Mouse (Mus musculus) limb, embryonic 14.5 days (tissue): ENCODE data around the gene Edf1. TPM values are rescaled to one million over a fixed set of nuclear protein-coding genes. Genes with fewer than 3 reads are reported as not detected.

Experiments used
- ATAC-seq: fragments of 200-750 bp; cut with Nextera tagmentation; 2 replicates; pipeline ENCODE4 v1.8.0; 2017; ENCODE audit warnings: low read depth, moderate number of reproducible peaks, moderate TSS enrichment; ENCODE audit not compliant: low FRiP score
- DNase-seq: peaks from one replicate; pipeline ENCODE4 v3.0.0-alpha.2; 2015; ENCODE audit warnings: low spot score
- H3K27ac ChIP-seq: fragments of 300-500 bp; sonication (generic); replicated peaks from 2 replicates; pipeline ENCODE4 v1.5.1; 2014; ENCODE audit warnings: low read depth, mild to moderate bottlenecking, low read length, moderate library complexity, mixed read lengths
- H3K27me3 ChIP-seq: fragments of 300-500 bp; sonication (generic); 2 replicates; pipeline ENCODE4 v1.6.1; 2014; ENCODE audit warnings: low read length, mixed read lengths; ENCODE audit not compliant: control insufficient read depth, insufficient read depth
- H3K36me3 ChIP-seq: fragments of 300-500 bp; sonication (generic); 2 replicates; pipeline ENCODE4 v1.6.1; 2014; ENCODE audit warnings: mild to moderate bottlenecking, low read length, moderate library complexity, mixed read lengths; ENCODE audit not compliant: control insufficient read depth, insufficient read depth
- H3K4me1 ChIP-seq: fragments of 300-500 bp; sonication (generic); 2 replicates; pipeline ENCODE4 v1.6.1; 2014; ENCODE audit warnings: antibody characterized with exemption, low read length, mixed read lengths; ENCODE audit not compliant: control insufficient read depth, insufficient read depth
- H3K4me2 ChIP-seq: fragments of 300-500 bp; sonication (generic); replicated peaks from 2 replicates; pipeline ENCODE4 v1.6.1; 2014; ENCODE audit warnings: low read depth, mild to moderate bottlenecking, low read length, moderate library complexity; ENCODE audit not compliant: severe bottlenecking
- H3K4me3 ChIP-seq: fragments of 300-500 bp; sonication (generic); replicated peaks from 2 replicates; pipeline ENCODE4 v1.5.1; 2014; ENCODE audit warnings: low read length
- H3K9ac ChIP-seq: fragments of 300-500 bp; sonication (generic); 2 replicates; pipeline ENCODE4 v1.6.1; 2014; ENCODE audit warnings: mild to moderate bottlenecking, low read depth, low read length, moderate library complexity; ENCODE audit not compliant: severe bottlenecking
- H3K9me3 ChIP-seq: fragments of 300-500 bp; sonication (generic); 2 replicates; pipeline ENCODE4 v1.6.1; 2016; ENCODE audit warnings: low read length; ENCODE audit not compliant: control insufficient read depth
- POLR2A ChIP-seq: fragments of 200-500 bp; IDR thresholded peaks from 2 replicates; pipeline ENCODE4 v1.8.0; 2012; ENCODE audit warnings: inconsistent platforms, mild to moderate bottlenecking, moderate library complexity, borderline replicate concordance; ENCODE audit not compliant: insufficient read depth, insufficient read length; ENCODE audit errors: extremely low read depth
- WGBS: fragments of 180-500 bp; shearing (Covaris S2); extraction: QIAGEN DNeasy Blood & Tissue Kit; methylation state at CpG from one replicate; pipeline ENCODE4 v1.1.7; 2014; 5-methylcytosine and 5-hydroxymethylcytosine counted together
- polyA plus RNA-seq, 2 experiments: library from polyadenylated mRNA; depleted of rRNA in 1 of 2; stranded (reverse) in 1 of 2; unstranded in 1 of 2; fragments of >200 nt; fragmentation: Nextera tagmentation in 1 of 2; extraction: Ambion mirVana in 1 of 2; gene quantifications; 2 replicates each; pipeline versions ENCODE4 v1.2.1 to v1.2.3; 2012 to 2014

The Edf1 gene
- polyA plus RNA-seq, 2 experiments: 174 to 331 TPM

DNA sequence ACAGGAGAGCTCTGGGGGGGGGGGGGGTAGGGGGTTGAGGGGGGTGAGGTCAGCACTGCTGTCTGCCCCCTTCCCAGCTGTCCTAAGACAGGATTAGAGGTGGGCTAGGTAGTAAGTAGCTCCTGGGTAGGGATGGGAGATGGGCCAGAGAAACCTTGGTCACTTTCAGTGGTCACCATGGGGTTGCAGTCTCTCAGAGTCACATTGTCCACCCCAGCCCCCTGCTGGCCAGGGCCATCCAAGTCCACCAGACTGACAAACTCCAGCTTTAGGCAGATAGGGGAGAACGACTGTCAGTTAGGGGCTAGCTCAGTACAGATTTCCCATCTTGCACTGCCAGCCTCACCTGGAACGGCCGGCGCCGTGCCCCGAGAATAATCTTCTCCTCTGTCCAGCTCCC lies 8.9 kb downstream of the Edf1 start:
- no peak overlapping the region for H3K4me2 ChIP-seq
- H3K9me3 ChIP-seq: no peaks in the 10 kb centered on the region
- no peak for TF ChIP-seq POLR2A
- 92% methylated on average over 6 of the region's 6 CpGs for WGBS
- H3K27me3 ChIP-seq: no peaks in the 10 kb centered on the region
- H3K4me1 ChIP-seq: no peaks in the 10 kb centered on the region
- ATAC-seq (no peak), DNase-seq (no peak)
- H3K36me3 ChIP-seq: peaks cover 90% of the 10 kb centered on the region
- no peak overlapping the region for H3K27ac ChIP-seq
- no peak overlapping the region for H3K4me3 ChIP-seq
- H3K9ac ChIP-seq: no peak overlapping the region

DNA sequence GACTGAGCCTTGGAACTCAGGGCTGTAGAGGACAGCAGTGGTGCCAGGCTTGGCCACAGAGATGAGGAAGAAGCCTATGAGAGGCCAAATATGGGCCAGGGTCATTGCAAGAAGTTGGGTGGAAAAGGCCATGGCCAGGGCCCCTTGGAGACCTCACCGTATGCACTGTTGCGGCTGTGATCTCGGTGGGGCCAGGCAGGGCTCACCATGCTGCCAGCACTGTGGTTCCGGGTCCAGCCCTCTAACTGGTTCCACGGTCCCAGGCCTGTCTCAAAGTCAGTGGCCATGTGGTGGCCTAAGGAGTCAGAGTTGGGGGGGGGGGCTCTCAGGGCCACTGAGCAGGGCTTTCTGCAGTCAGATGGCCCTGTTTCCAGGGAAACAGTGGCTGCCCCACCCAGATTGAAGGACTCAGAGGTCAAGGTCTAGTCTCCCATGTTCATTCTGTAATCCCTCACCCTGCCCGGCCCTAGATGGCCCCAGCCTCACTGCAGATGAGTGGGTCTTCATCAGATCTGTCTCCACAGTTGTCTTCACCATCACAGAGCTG lies 10.9 kb downstream of the Edf1 start:
- Histone ChIP-seq H3K9me3 (no peaks in the 10 kb centered on the region), H3K9ac (no peak overlapping the region), H3K27ac (no peak overlapping the region), H3K4me3 (no peak overlapping the region), H3K4me1 (peaks cover 5% of the 10 kb centered on the region), H3K4me2 (no peak overlapping the region), H3K27me3 (no peaks in the 10 kb centered on the region), H3K36me3 (peaks cover 82% of the 10 kb centered on the region)
- TF ChIP-seq POLR2A: no peak
- ATAC-seq: no peak
- DNase-seq: no peak
- WGBS: 82% methylated on average over 6 of the region's 6 CpGs

DNA sequence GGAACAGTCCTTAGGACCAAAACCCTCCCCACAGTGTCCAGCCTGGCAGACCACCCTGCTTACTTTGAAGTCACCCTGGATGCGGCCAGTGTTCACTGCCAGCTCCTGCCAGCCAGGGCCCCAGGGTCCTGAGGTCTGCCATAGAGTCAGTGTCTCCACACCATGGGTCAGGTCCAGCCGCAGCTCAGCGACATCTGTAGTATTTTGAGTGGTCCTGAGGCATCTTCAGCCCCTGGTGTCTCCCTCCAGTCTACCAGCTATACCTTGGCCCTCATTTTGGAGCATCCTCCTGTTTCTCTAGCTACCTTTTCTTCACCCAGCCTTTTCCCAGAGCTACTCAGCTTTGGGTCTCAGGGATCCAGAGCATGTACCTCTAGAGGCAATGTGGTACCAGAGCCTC lies 11.7 kb downstream of the Edf1 start:
- DNase-seq (no peak), ATAC-seq (no peak)
- Histone ChIP-seq H3K27ac (no peak overlapping the region), H3K9me3 (no peaks in the 10 kb centered on the region), H3K36me3 (peaks cover 74% of the 10 kb centered on the region), H3K9ac (no peak overlapping the region), H3K4me1 (peaks cover 11% of the 10 kb centered on the region), H3K4me2 (no peak overlapping the region), H3K27me3 (no peaks in the 10 kb centered on the region), H3K4me3 (no peak overlapping the region)
- 88% methylated on average over 3 of the region's 3 CpGs for WGBS
- TF ChIP-seq POLR2A: no peak

DNA sequence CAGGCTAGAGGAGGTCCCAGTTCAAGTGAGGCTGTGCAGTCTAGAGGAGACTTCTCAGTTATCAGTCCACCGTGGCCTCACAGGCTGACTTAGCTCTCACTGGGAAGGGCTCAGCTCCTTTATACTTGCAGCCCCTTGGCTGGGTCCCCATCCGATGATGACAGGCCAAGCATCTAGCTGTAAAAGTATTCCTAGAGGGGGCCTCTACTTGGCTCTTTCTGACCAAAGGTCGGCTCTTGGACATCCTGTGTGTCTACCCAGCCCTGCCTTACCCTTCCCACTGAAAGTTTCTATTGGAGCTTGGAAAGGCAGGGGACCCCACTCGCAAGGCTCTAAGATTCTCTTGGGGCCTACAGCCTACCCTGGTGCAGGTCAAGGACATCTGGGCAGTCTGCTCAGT lies 13.6 kb downstream of the Edf1 start:
- DNase-seq (no peak), ATAC-seq (no peak)
- peaks cover 20% of the 10 kb centered on the region for H3K4me1 ChIP-seq
- H3K4me2 ChIP-seq: no peak overlapping the region
- peaks cover 55% of the 10 kb centered on the region for H3K36me3 ChIP-seq
- no peak overlapping the region for H3K27ac ChIP-seq
- WGBS: 84% methylated on average over 4 of the region's 4 CpGs
- TF ChIP-seq POLR2A: no peak
- H3K9ac ChIP-seq: no peak overlapping the region
- no peak overlapping the region for H3K4me3 ChIP-seq
- peaks cover 2% of the 10 kb centered on the region; the same call in 1 of the 2 replicates for H3K27me3 ChIP-seq
- H3K9me3 ChIP-seq: no peaks in the 10 kb centered on the region

DNA sequence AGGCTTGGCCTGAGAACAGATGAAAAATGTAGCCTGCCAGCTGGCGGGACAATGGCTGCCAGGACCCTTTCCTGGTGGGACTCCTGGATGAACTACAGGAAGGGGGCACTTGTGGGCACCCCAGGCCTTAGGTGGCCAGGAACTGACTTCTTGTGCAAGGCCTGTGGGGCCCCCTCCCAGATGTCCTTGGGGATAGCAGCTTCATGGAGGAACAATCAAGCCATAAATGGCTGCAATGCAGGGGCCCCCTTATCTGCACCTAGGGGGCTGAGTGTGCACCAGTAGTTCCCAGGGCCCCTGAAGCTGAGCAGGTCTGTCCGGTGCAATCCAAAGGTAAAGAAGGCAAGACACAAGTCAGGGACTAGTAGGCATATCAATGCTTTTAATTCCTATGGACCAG lies 15.4 kb downstream of the Edf1 start:
- Histone ChIP-seq H3K9me3 (no peaks in the 10 kb centered on the region), H3K4me2 (no peak overlapping the region), H3K4me1 (peaks cover 38% of the 10 kb centered on the region), H3K4me3 (0 out of 2 replicates have a peak overlapping the region, but pooled peaks have one; percentile 48), H3K27me3 (peaks cover 21% of the 10 kb centered on the region), H3K9ac (no peak overlapping the region), H3K27ac (no peak overlapping the region), H3K36me3 (peaks cover 39% of the 10 kb centered on the region)
- DNase-seq (no peak), ATAC-seq (no peak)
- TF ChIP-seq POLR2A: no peak
- 89% methylated on average over 2 of the region's 2 CpGs for WGBS

DNA sequence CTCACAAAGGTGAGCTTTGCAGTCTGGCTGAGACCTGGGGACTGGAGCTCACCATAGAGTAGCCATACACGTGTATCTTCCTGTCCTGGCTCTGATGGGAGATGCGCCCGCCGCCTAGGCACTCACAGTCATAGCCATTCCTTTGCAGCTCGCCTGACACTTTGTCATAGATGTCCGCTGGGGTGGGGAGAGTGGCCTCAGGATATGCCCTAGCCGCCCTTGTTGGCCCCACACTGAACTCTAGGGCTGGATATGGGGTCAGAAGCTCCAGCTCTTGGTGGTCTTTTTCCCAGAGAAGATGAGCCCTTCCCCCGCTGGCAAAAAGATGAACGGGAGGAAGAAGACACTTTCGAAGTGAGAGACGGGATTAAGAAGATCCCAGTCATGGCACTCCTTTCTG lies 16.5 kb downstream of the Edf1 start:
- no peak for DNase-seq
- no peak for TF ChIP-seq POLR2A
- peaks cover 38% of the 10 kb centered on the region for H3K4me1 ChIP-seq

More for the DNA sequence above, 16.5 kb downstream of the Edf1 start:
- H3K9me3 ChIP-seq: no peaks in the 10 kb centered on the region
- peak overlapping the region; percentile 48 for H3K4me3 ChIP-seq
- peaks cover 31% of the 10 kb centered on the region for H3K27me3 ChIP-seq
- peaks cover 34% of the 10 kb centered on the region for H3K36me3 ChIP-seq
- peak overlapping the region; percentile 55 for H3K9ac ChIP-seq
- H3K27ac ChIP-seq: no peak overlapping the region
- no peak for ATAC-seq
- H3K4me2 ChIP-seq: peak overlapping the region; percentile 89
- 13% methylated on average over 11 of the region's 11 CpGs for WGBS
